Mouse (Mus musculus) lung, postnatal 0 days (tissue): ENCODE results near the gene Mfsd8.
"Not testable (repeated sequence)": the region's sequence is repeated elsewhere in the genome, so short reads cannot be mapped to it uniquely, and the experiment has no call there.

Source experiments
- CTCF ChIP-seq: IDR thresholded peaks from 2 replicates; pipeline ENCODE4 v1.5.1; 2016; ENCODE audit warnings: antibody characterized with exemption, mild to moderate bottlenecking
- EP300 ChIP-seq: IDR thresholded peaks from 2 replicates; pipeline ENCODE4 v1.6.1; 2016; ENCODE audit warnings: antibody characterized with exemption, mild to moderate bottlenecking, control low read depth

GRCm38 (mm10) chr3:40845521-40845920 lies 1.2 kb downstream of the Mfsd8 start:
- TF ChIP-seq CTCF, EP300: not testable (repeated sequence)
